Mouse (Mus musculus) left cerebral cortex, postnatal 14 days (tissue): ENCODE data around the gene Myd88. TPM values are rescaled to one million over a fixed set of nuclear protein-coding genes. Genes with fewer than 3 reads are reported as not detected.

Experiments used
- DNase-seq, 2 experiments: peaks; one replicate each; pipeline ENCODE4 v3.0.0; 2021 to 2022; ENCODE audit warnings: low spot score in 2 of 2, mixed read lengths in 1 of 2
- intact Hi-C: fragments of 180-260 bp; cut with DNase I; formaldehyde crosslinking; loops from one replicate; pipeline ENCODE4 v1.15.1; 2025
- total RNA-seq, 2 experiments: library from RNA; stranded (reverse); gene quantifications; 2 replicates each; pipeline ENCODE4 v1.2.3; 2021

The Myd88 gene
- total RNA-seq, 2 experiments from 2014 or later = 5.5 to 5.8 TPM

DNA sequence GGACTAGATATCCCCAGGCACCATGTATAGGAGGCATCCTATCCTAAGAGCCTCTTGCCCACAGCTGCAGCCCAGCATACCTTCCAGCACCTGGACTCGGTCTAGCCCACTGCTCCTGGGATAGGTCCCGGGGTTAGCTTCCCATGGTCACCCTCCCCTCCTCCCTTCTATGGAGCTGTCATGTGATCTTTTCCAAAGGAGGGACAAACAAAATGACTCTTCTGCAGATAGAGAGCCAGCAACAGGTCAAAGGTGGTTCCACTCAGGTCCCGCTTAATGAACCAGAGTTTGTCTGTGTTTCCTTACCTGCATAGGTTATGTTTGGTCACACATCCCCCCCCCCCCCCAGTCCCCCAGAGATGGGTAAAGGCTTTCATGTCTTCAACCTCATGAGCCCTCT lies 9.3 kb upstream of the Myd88 start:
- DNase-seq = no peak
- intact Hi-C loops = no loop called here

DNA sequence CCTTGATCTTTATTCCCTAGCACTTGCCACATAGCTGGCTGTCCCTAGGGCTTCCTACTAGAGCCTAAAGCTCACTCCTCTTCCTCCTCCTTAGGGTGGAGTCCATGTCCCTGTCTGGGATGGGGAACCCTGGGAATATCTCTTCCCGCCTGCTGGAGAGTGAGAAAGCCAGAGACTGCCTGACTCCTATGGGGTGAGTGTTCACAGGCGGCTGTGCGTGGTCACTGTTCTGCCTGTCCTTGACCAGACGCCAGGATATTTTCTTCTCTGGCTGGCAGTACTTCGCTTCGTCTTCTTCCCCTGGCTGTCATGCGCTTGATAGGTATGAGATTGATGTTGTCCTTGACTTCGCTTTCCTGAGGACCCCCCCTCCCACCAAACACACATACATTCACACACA lies 5.2 kb upstream of the Myd88 start:
- DNase-seq = no peak
- intact Hi-C loops = no loop called here

DNA sequence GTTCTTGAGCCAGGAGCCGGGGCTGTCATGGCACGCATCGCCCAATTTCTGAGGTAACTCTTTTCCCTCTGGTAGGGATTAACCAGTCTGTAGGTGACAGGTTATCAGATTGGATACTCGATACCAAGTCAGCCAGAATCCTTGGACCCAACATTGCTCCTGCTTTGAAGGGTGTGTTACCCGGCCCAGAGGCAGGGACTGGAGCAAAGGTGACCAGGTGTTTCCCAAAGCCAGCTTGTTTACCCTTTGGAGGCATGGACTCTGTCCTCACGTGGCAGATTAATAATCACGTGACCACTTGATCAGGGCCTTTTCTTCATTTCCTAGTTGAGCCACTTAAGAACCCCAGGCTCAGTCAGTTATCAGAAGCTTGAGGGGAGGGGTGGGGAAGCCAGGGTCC lies 1.5 kb upstream of the Myd88 start:
- DNase-seq = no peak
- intact Hi-C loops = no loop called here

DNA sequence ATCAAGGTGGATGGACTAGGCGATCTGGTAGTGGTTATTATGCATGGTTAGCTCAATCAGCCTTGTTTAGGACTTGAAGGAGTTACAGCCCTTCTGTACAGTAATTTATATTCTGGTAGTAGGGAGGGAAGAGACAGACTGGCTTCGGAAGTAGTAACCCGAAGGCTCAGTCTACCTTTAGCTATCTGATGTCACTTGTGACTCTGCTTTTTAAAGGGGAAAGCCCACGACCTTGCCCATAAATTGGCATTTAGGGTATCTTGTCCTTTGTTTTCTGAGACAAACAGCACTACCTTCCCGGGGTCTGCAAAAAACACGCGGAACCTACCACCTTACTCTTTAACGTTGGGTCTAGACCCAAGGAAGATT lies 1.0 kb downstream of the Myd88 start:
- intact Hi-C loops = no loop called here
- DNase-seq = no peak

DNA sequence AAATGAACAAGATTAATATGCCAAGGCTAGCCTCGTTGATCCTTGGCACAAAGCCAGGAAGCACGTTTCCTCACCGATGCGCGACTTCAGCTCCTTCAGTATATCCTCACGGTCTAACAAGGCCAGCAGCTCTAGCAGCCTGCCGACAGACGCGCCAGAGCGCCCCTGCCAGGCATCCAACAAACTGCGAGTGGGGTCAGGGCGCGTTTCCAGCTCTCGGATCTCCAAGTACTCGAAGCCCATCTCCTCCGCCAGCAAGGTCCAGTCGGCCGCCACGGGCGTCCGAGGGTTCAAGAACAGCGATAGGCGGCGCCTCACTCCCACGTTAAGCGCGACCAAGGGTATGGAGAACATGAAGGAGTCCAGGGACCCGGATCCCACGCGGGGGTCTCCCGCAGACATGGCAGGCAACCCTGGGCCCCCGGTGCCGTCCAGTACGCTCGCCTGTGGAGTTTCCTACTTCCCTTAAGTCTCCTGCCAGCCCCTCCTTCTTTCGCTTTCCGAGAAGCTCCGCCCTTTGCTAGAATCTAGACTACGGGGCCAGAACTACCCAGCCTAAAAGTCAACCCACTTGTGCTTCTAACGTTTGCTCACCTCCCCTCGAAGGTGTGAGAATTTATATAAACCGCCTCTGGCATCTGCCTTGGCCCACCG lies 1.5 kb downstream of the Myd88 start, which contains the start of gene Acaa1a:
Gene Acaa1a (plus strand): TSS at position 119 of the 654 bp plus-strand sequence.
- intact Hi-C loops = no loop called here
- DNase-seq = peak; percentile 32 to 51

DNA sequence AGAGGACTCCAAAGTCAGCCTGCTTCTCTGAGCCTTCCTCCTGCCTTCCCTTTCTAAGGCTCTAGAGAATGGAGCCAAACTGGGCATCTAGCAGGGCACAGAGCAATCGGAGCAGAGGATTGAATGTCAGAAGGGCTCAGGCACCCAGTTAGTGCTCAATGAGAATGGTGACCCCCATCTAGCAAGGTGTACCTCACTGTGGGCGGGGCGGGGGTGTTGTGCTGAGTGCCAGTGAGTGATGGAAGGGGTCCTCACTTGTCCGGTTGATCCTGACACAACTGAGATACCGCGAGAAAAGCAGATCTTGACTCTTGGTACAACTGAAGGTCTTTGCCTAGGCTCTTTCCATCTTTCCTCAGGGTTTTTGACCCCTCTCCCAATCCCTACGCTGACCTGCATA lies 2.1 kb downstream of the Myd88 start:
- intact Hi-C loops = no loop called here
- no peak for DNase-seq

DNA sequence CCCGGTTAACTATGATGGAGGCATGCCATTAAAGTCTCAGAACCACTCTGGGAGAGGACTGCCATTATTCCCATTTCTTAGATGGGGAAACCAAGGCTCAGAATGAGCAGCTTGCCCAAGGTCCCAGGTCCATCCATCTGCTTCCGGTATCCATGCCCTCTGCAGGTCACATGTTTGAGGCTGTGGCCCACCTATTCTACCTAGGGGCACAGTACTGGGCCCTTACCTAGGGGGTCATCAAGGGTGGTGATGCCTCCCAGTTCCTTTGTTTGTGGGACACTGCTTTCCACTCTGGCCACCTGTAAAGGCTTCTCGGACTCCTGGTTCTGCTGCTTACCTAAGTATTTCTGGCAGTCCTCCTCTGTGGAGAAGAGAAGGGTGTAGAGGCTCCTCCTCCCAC lies 2.9 kb downstream of the Myd88 start:
- DNase-seq = no peak
- intact Hi-C loops = no loop called here

DNA sequence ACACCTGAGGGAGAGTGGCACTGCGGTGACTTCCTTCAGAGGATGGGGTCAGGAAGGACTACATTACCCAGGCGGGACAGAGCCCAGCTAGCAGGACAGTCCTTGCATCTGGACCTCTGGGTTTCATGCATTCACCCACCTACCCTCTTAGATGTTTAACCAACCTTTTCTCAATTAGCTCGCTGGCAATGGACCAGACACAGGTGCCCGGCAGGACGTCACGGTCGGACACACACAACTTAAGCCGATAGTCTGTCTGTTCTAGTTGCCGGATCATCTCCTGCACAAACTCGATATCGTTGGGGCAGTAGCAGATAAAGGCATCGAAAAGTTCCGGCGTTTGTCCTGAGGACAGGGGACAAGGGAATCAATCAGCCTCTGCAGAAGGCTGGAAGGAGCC lies 3.4 kb downstream of the Myd88 start:
- no peak for DNase-seq
- intact Hi-C loops = no loop called here

DNA sequence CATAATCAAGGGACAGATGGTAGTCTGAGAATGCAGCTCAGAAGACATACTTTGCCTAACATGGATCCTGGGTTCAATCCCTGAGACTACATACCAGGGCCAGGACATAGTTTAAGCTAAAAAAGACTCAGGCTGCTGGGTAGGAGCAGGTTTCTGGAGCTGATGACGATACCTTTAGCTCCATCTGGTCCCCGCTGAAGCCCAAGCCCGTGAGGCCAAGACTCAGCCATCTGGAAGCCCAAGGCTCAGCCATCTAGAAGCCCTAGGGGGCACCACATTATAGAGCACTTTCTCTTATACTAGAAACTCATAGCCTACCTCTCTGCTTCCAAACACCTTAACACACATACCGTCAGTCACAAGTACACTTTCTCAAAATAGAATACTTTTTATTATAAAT lies 5.6 kb downstream of the Myd88 start:
- DNase-seq = no peak
- intact Hi-C loops = no loop called here

DNA sequence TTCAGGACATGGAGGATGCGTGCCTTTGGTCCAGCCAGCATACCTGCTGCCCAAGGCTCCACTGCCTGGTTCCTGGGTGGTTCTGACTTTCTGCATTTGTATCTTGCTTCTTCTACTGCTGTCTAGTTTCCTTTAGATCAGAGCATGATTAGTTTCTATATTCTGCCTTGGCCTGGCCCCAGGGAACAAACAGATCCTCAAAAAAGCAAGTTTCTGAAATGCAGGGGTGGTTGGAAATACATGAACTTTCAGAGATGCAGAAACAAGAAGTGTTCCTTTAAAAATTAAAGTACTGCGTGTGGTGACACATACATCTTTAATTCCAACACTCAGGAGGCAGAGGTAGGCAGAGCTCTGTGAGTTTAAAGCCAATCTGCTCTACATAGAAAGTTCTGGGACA lies 6.4 kb downstream of the Myd88 start:
- intact Hi-C loops = no loop called here
- peak; percentile 26 to 57 for DNase-seq

DNA sequence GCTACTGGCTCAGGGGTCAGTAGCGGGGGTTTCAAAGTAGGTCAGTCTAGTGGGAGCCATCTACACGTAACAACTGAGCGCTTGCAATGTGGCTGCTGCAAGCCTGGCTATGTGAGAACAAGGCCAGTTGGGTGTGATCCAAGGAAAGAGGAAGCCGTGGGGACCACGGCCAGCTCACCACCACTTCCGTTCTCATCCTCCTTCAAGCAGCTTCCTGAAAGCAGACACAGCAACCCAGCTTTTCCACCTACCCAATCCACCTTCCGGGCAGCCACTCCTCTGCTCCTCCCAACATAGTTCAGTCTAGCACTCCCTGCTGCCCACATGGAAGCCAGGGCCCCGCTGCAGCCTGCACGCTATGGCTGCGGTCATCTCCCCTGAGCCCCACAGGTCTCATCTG lies 6.9 kb downstream of the Myd88 start:
- intact Hi-C loops = no loop called here
- DNase-seq = peak; percentile 39 to 60

DNA sequence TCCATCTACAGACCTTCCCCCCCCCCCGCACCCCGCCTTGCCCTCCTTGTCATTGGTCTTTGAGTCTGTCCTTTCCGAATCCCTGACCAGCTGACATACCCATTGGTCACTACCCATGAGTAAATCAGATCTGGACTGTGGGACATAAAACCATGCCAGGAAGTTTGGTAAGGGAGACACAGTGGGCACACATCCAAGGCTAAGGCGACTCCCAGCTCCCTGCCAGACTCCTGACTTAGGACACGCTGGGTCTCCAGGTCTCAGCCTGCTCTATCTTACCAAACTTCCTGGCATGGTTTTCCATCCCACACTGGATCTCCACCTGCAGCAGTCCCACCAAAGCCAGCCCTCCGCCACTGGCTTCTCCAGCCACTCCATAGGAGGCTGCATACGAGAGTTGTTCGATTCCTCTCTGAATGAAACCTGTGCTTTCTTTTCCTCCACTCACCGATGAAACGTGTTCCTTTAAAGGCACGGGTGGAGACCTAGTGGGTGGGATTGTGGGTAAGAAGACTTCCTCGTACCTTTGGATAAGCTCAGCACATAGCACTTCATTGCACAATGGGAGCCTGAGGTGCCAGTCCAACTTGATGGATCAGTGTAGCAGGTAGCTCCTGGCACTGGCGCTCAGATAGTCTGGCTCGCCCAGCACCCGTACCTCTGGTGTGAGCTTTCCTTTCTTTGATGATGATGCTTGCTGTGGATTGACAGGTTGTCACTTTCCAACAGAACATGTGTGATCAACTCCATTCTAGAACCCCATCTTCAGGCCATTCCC lies 10.8 kb downstream of the Myd88 start:
- intact Hi-C loops = no loop called here
- DNase-seq = no peak

DNA sequence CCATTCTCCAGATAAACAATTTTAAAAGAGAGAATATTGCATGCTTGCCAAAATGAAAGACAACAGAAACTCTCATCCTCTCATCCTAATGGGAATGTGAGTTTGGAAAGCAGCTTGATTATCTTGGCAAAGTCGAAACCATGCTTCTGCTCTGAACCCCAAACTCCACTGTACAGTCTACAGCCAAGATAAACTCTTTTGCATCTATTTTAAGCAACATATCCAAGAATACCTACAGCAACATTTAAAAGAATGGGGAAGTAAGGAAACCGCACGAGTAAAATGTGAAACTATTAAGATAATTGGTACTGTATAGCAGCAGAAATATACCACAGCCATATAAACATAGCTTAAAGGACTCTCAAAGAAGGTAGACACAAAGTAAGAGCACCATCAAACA lies 12.7 kb downstream of the Myd88 start:
- intact Hi-C loops = loop anchor here (10.0 kb wide), 1 partner anchor 224 kb away; the partner anchor contains the start of gene Dlec1
- DNase-seq = no peak

DNA sequence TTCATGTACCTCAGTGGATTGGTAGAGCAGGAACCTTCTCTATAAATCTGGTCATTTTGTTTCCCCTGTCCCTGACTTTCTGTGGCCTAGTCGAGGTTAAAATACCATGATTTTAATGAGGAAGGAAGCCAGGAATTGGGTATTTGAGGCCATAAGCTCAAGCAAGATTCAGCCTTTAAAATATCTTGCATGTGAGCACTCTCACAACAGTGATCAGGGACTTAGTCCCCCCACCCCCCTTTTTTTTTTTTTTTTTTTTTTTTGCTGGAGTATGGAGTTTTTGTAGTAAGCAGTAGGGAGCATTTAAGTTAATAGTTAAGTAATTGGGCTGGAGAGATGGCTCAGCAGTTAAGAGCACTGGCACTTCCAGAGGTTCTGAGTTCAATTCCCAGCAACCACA lies 17.1 kb downstream of the Myd88 start:
- no peak for DNase-seq
- intact Hi-C loops = loop anchor here (10.0 kb wide), 1 partner anchor 219 kb away; the partner anchor contains the start of gene Dlec1

DNA sequence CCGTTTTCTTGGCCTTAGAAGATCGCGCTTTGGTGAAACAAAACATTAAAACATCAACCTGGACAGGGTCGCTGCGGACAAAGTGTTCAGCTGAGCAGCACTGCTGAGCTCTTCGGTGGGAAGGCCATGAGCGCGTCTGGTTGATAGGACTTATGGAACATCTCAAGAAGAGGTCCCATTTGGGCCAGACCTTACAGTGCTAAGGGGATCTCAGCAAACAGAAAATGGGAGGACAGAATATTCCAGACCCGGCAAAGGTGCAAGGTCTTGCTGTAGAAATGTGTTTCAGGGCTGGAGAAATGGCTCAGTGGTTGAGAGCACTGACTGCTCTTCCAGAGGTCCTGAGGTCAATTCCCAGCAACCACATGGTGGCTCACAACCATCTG lies 18.0 kb downstream of the Myd88 start:
- DNase-seq = no peak
- intact Hi-C loops = loop anchor here (10.0 kb wide), 1 partner anchor 218 kb away; the partner anchor contains the start of gene Dlec1

DNA sequence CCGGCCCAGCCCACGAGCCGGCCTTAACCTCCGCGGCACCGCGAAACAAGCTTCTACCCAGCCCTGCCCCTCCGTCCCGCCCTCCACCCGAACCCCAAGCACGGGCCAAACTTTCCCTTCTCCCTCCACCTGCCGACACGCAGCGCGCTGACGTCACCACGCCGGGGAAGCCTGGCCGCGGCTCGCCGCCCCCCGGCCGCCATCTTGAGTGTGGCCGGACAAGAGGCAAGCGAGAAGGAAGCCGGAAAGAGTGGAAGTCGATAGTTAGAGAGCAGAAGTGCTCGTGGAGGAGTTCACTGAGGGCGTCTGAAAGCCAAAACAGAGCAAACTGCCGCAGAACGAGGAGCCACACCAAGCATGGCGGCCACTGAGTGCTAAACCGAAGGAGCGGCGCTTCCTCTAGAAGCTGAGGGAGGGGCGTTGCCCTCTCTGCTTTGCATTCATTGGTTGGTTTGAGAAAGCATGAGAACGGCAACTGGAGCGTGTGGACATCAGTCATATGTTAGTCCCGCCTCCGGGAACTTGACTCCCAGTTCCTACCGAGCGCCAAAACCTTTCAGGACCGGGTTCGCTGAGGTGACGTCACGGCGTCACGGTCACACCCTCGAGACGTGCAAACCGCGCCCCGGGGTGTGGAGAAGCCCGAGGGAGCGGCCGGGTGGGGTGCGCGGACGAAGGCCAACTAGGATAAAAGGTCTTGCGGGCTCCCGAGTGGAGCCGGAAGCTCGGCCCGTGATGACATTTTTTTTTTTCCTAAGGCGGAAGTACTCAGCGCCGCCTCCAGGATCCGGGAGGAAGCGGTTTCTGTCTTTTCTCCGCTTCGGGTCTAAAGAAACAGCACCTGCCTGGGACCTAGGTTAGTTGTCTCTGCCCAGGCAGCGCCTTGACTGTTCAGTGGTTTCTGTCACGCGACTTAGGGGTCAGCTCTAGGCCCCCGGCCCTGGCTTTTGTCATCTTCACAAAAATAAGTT lies 18.6 kb downstream of the Myd88 start, which contains the start of gene Oxsr1:
Gene Oxsr1 (minus strand): TSS at position 139 of the 971 bp plus-strand sequence.
- DNase-seq = peak; percentile 99
- intact Hi-C loops = loop anchor here (10.0 kb wide), 1 partner anchor 218 kb away; the partner anchor contains the start of gene Dlec1

DNA sequence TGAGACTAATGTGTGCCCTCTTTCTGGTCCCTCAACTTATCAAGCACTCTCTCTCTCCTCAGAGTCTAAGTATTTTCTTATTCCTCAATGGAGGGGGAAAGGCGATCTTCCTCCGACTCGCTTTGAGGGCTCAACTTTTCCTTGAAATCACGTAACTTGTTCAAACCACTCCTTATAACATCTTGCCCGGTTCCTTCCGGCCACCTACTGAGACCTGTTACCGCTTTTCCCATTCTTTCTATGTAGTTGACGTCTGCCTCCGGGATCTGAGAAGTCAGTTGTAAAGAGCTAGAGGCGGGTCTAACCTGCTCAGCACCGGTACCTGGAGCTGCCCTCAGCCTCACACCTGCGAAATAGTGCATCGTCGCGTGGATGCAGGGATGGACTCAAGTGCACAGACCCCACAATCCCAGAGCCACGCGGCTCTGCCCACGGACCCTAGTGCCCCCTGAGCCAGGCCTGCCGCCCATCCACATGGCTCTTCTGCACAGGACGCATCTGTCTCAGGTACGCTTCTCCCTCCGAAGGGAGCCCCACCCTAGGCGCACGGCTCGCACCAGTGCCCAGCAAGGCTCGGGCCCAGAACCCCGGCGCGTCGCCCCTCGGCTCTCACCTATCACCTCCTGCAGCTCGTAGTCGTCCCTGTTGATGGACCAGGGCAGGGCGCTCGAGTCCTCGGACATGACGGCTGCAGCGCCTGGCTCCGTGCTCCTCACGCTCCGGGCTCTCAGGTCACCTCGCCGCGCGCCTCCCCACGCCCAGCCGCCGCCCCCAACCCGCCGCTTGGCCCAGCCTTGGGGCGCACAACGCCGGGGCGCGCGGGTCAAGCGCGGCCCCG lies 19.6 kb downstream of the Myd88 start:
- intact Hi-C loops = loop anchor here (10.0 kb wide), 1 partner anchor 217 kb away; the partner anchor contains the start of gene Dlec1
- DNase-seq = no peak

DNA sequence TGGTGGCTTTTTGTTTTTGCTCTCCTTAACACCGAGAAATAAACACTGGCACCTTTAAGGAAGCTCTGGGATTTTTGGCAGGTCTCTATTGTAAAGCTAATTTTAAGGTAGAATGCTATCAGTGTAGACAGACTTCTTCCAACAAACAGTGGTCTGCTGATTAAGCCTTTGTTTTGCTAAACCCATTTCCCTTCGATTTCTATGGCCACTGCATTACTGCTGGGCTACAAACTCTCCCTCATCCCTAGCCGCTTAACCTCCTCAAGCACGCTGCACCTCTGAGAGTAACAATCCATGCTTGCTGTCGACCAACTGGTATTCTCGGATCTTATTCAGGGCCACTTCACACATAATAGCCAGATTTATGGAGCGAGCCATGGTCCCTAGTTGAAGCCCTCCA lies 20.3 kb downstream of the Myd88 start:
- intact Hi-C loops = loop anchor here (10.0 kb wide), 1 partner anchor 216 kb away; the partner anchor contains the start of gene Dlec1
- DNase-seq = no peak

DNA sequence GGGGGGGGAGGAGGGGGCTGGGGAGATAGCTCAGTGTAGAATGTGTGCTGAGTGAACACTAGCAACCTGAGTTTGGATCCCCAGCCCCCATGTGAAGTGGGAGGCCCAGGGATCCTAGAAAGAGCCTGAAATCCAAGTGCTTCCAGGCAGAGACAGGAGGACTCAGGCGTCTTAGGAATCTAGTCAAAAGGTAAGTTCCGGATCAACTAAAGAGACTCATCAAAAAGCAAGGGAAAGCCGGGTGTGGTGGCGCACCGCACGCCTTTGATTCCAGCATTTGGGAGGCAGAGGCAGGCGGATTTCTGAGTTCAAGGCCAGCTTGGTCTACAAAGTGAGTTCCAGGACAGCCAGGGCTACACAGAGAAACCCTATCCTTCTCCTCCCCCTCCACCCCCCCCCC lies 20.8 kb downstream of the Myd88 start:
- no peak for DNase-seq
- intact Hi-C loops = loop anchor here (10.0 kb wide), 1 partner anchor 216 kb away; the partner anchor contains the start of gene Dlec1
